Mouse (Mus musculus): Measurements from ENCODE around the gene Usp33. TPM values are rescaled to one million over a fixed set of nuclear protein-coding genes. Genes with fewer than 3 reads are reported as not detected.

Gene Usp33
- polyA plus RNA-seq, 1 experiment = 44.5 TPM

DNA sequence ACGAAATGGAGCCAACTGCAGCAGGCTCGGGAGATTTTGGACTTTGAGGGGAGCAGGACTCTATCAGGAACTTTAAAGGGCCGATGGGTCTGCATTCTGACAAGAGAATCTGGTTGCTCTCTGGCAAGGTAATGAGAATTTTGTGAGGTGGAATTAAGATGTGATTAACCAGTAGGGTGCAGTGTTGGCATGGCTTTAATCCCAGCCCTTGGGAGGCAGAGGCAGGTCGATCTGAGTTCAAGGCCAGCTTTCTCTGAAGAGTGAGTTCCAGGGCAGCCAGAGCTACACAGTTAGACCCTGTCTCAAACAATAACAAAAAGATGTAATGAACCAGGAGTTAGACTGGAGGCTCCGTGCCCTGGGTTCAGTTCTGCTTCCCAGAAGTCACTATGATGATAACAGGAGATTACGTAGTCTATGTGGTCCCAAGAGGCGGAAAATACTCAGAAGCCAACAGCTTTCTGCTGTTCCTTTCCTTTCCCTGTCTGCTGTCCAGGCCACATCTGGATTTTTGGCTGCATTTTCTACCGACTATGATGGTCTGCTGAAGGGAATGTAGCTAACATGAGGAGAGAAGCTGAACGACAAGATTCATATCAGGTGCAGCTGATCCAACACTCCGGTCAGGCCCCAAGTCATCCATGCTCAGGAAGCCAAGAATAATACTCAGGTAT lies 25.2 kb upstream of the Usp33 start:
- no peak overlapping the region for H3K9ac ChIP-seq (ENCODE audit: low read depth, poor library complexity, severe bottlenecking)
- H3K36me3 ChIP-seq (ENCODE audit: control insufficient read depth, insufficient read depth, low read length, poor library complexity, severe bottlenecking) = 0 out of 2 replicates have a peak, but pooled peaks cover 3% of the 10 kb centered on the region
- H3K4me3 ChIP-seq (ENCODE audit: low read depth, low read length) = no peak overlapping the region
- no peaks in the 10 kb centered on the region for H3K4me1 ChIP-seq (ENCODE audit: control insufficient read depth, insufficient read depth, low read length)
- H3K9me3 ChIP-seq (replicated peaks; ENCODE audit: control insufficient read depth, insufficient read depth, low read length, poor library complexity, severe bottlenecking) = peaks cover 5% of the 10 kb centered on the region
- no peaks in the 10 kb centered on the region for H3K27me3 ChIP-seq (ENCODE audit: control insufficient read depth, insufficient read depth, low read length, poor library complexity, severe bottlenecking)
- H3K27ac ChIP-seq (ENCODE audit: insufficient read depth, low read length) = no peak overlapping the region
- TF ChIP-seq EP300 (IDR thresholded peaks at IDR 0.05; ENCODE audit: insufficient read depth, low read depth, low read length) (no peak), CTCF (IDR thresholded peaks at IDR 0.05; ENCODE audit: low read depth, low read length) (no peak), POLR2A (IDR thresholded peaks at IDR 0.05; ENCODE audit: insufficient read depth, low read length) (no peak)

DNA sequence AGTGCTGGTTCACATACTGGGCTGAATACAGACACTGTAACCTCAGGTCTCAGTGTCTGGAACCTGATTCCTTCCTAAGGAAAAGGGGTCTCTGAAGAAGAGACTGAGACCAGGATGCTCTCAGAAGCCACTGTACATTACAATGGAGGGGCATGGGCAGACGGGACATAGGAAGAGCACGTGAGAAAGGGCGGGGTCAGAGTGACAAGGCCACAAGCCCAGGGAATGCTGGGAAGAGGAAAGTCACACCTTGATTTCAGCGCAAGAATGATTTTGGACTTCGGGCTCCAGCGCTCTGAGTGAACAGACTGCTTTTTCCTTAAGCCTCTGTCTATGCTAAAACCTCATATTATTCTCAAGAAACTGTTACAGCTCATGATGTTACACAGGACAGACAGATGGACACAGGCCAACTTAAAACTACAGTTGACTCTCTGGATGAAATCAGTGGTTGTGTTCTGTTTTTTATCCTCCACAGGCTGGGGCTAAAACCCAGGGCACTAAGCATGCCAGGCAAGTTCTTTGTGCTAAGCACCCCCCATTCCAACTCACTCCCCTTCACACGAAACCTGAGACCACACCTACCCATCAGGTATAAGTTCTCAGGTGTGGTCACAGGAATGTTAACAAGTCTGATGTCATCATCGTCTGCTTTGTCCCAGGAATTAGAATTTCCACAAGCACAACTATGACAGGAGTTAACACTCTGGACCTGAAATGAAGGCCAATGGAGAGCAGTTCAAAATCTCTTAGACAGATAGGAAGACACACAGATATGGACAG lies 24.3 kb upstream of the Usp33 start:
- no peak overlapping the region for H3K4me3 ChIP-seq (ENCODE audit: low read depth, low read length)
- H3K27me3 ChIP-seq (ENCODE audit: control insufficient read depth, insufficient read depth, low read length, poor library complexity, severe bottlenecking) = no peaks in the 10 kb centered on the region
- H3K9ac ChIP-seq (ENCODE audit: low read depth, poor library complexity, severe bottlenecking) = no peak overlapping the region
- no peak for TF ChIP-seq POLR2A (IDR thresholded peaks at IDR 0.05; ENCODE audit: insufficient read depth, low read length)
- no peak for TF ChIP-seq CTCF (IDR thresholded peaks at IDR 0.05; ENCODE audit: low read depth, low read length)
- TF ChIP-seq EP300 (IDR thresholded peaks at IDR 0.05; ENCODE audit: insufficient read depth, low read depth, low read length) = no peak
- H3K9me3 ChIP-seq (replicated peaks; ENCODE audit: control insufficient read depth, insufficient read depth, low read length, poor library complexity, severe bottlenecking) = peaks cover 5% of the 10 kb centered on the region
- no peak overlapping the region for H3K27ac ChIP-seq (ENCODE audit: insufficient read depth, low read length)
- H3K36me3 ChIP-seq (ENCODE audit: control insufficient read depth, insufficient read depth, low read length, poor library complexity, severe bottlenecking) = 0 out of 2 replicates have a peak, but pooled peaks cover 3% of the 10 kb centered on the region
- H3K4me1 ChIP-seq (ENCODE audit: control insufficient read depth, insufficient read depth, low read length) = no peaks in the 10 kb centered on the region

DNA sequence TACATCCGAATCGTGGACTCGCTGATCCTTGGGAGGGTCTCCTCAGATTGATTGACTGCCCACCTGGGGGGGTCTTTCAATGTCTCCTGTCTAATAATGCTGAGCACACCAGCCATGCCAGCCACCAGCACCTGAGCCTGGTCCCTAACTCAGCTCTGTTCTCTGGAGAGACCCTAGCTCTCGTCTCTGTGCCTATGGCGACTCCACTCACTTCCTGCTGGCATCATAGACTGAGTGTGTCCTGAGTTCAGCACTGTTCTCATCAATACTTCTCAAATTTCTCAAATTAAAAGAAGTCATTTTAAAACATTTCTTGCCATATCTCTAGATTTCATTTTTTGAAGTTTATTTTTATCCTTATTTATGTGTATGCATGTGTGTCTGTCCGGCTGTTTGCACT lies 14.2 kb upstream of the Usp33 start:
- Histone ChIP-seq H3K9me3 (replicated peaks; ENCODE audit: control insufficient read depth, insufficient read depth, low read length, poor library complexity, severe bottlenecking) (no peaks in the 10 kb centered on the region), H3K36me3 (ENCODE audit: control insufficient read depth, insufficient read depth, low read length, poor library complexity, severe bottlenecking) (peaks cover 11% of the 10 kb centered on the region), H3K9ac (ENCODE audit: low read depth, poor library complexity, severe bottlenecking) (no peak overlapping the region), H3K4me3 (ENCODE audit: low read depth, low read length) (no peak overlapping the region), H3K27me3 (ENCODE audit: control insufficient read depth, insufficient read depth, low read length, poor library complexity, severe bottlenecking) (no peaks in the 10 kb centered on the region), H3K4me1 (ENCODE audit: control insufficient read depth, insufficient read depth, low read length) (no peaks in the 10 kb centered on the region), H3K27ac (ENCODE audit: insufficient read depth, low read length) (no peak overlapping the region)
- TF ChIP-seq CTCF (IDR thresholded peaks at IDR 0.05; ENCODE audit: low read depth, low read length) (no peak), EP300 (IDR thresholded peaks at IDR 0.05; ENCODE audit: insufficient read depth, low read depth, low read length) (no peak), POLR2A (IDR thresholded peaks at IDR 0.05; ENCODE audit: insufficient read depth, low read length) (no peak)

DNA sequence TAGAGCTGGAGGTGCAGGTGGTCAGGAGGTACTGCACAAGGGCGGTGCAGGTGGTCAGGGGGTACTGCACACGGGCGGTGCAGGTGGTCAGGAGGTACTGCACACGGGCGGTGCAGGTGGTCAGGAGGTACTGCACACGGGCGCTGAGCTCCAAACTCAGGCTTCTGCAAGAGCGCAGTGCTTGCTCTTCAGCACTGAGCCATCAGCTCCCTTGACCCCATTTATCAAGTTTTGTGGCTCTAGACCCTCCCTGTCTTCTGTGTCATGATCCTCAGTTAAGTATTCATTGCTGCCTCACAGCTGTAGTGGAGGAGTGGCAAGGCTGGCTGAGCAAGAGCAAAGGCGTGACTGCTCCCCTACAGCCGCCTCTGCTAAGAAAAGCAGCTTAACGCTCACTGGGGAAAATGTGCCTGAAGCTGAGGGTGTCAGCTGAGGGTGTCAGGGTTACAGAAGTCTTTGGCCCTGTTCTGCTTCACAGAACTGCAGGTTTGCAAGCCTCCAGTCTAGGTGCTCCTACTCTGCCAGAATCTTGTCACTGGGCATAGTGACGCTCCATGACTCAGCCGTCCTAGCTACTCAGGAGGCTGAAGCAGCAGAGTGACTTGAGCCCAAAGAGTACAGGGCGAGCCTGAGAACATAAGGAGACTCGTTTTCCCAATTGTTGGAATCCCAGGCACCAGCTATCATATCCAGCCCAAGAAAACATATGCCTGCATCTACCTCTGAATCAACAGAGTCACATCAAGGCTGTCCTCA lies 13.6 kb upstream of the Usp33 start:
- H3K9me3 ChIP-seq (replicated peaks; ENCODE audit: control insufficient read depth, insufficient read depth, low read length, poor library complexity, severe bottlenecking) = no peaks in the 10 kb centered on the region
- peaks cover 17% of the 10 kb centered on the region for H3K36me3 ChIP-seq (ENCODE audit: control insufficient read depth, insufficient read depth, low read length, poor library complexity, severe bottlenecking)
- no peak overlapping the region for H3K27ac ChIP-seq (ENCODE audit: insufficient read depth, low read length)
- H3K9ac ChIP-seq (ENCODE audit: low read depth, poor library complexity, severe bottlenecking) = no peak overlapping the region
- H3K27me3 ChIP-seq (ENCODE audit: control insufficient read depth, insufficient read depth, low read length, poor library complexity, severe bottlenecking) = no peaks in the 10 kb centered on the region
- H3K4me1 ChIP-seq (ENCODE audit: control insufficient read depth, insufficient read depth, low read length) = no peaks in the 10 kb centered on the region
- H3K4me3 ChIP-seq (ENCODE audit: low read depth, low read length) = no peak overlapping the region
- no peak for TF ChIP-seq EP300 (IDR thresholded peaks at IDR 0.05; ENCODE audit: insufficient read depth, low read depth, low read length)

DNA sequence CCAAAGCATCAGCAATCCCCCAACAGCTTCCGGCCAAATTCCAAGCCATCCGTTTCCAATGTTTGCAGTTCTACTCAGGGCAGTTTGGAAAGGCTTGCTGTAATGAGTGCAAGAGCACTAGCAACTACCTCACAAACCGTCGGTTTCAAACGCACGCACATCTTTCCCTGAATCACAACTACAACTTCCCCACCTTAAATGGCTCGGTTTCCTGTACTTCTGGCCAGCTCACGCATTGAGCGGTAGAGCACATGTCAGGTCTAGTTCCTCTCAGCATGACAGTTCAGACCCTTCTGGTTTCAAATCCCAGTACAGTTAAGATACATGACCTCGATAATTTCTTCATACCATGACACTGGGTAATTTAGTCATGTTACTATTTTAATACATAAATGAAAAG lies 12.6 kb upstream of the Usp33 start:
- TF ChIP-seq EP300 (IDR thresholded peaks at IDR 0.05; ENCODE audit: insufficient read depth, low read depth, low read length) = no peak
- TF ChIP-seq POLR2A (IDR thresholded peaks at IDR 0.05; ENCODE audit: insufficient read depth, low read length) = no peak
- TF ChIP-seq CTCF (IDR thresholded peaks at IDR 0.05; ENCODE audit: low read depth, low read length) = no peak
- Histone ChIP-seq H3K36me3 (ENCODE audit: control insufficient read depth, insufficient read depth, low read length, poor library complexity, severe bottlenecking) (peaks cover 18% of the 10 kb centered on the region), H3K27me3 (ENCODE audit: control insufficient read depth, insufficient read depth, low read length, poor library complexity, severe bottlenecking) (no peaks in the 10 kb centered on the region), H3K4me1 (ENCODE audit: control insufficient read depth, insufficient read depth, low read length) (no peaks in the 10 kb centered on the region), H3K9ac (ENCODE audit: low read depth, poor library complexity, severe bottlenecking) (no peak overlapping the region), H3K27ac (ENCODE audit: insufficient read depth, low read length) (no peak overlapping the region), H3K9me3 (replicated peaks; ENCODE audit: control insufficient read depth, insufficient read depth, low read length, poor library complexity, severe bottlenecking) (no peaks in the 10 kb centered on the region), H3K4me3 (ENCODE audit: low read depth, low read length) (no peak overlapping the region)

All from ES-Bruce4 (cell line).